Mouse (Mus musculus): ENCODE results near the gene Gmppa.

DNA sequence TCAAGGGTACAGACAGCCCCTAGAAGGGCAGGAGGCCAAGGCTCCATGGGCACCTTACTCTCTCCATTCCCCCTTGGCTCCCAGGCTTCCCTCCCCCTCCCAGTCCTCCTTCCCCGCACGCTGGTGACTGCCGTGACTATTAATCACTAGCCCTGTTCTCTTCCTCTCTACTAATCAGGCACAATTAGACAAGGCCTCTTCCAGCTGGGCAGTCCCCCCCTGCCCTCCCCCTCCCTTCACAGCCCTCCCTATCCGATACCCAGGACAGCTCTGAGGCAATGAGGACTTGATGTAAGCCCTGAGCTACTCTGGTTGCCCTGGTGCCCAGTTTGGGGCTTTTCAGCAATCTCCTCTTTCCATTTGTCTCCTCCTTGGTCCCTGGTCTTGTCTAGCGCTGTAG is 20.2 kb downstream of the Gmppa start:
- no peak for TF ChIP-seq POLR2A (IDR thresholded peaks at IDR 0.05; ENCODE audit: low read depth, low read length)
- TF ChIP-seq CTCF (IDR thresholded peaks at IDR 0.05; ENCODE audit: borderline replicate concordance, insufficient read depth, low read length), result no peak

All from embryonic fibroblast, embryonic 13.5 days (primary cell).